Mouse (Mus musculus) kidney, postnatal 0 days (tissue): Measurements from ENCODE around the gene Rps11. TPM values are rescaled to one million over a fixed set of nuclear protein-coding genes. Genes with fewer than 3 reads are reported as not detected.

Experiments
- ATAC-seq: fragments of 200-750 bp; cut with Nextera tagmentation; replicated peaks from 2 replicates; pipeline ENCODE4 v1.8.0; 2017; ENCODE audit warnings: low read depth, moderate number of reproducible peaks, moderate TSS enrichment, moderate library complexity; ENCODE audit not compliant: low FRiP score
- DNase-seq: peaks from one replicate; pipeline ENCODE4 v3.0.0-alpha.2; 2016; ENCODE audit warnings: low spot score
- H3K27ac ChIP-seq: fragments of 300-500 bp; sonication (generic); 2 replicates; pipeline ENCODE4 v1.5.1; 2014; ENCODE audit warnings: mild to moderate bottlenecking
- H3K27me3 ChIP-seq: fragments of 300-500 bp; sonication (generic); 2 replicates; pipeline ENCODE4 v1.6.1; 2014; ENCODE audit warnings: low read length, mixed read lengths; ENCODE audit not compliant: insufficient read depth
- H3K36me3 ChIP-seq: fragments of 300-500 bp; sonication (generic); 2 replicates; pipeline ENCODE4 v1.6.1; 2014; ENCODE audit warnings: low read length, mixed read lengths; ENCODE audit not compliant: insufficient read depth
- H3K4me1 ChIP-seq: fragments of 300-500 bp; sonication (generic); replicated peaks from 2 replicates; pipeline ENCODE4 v1.6.1; 2014; ENCODE audit warnings: antibody characterized with exemption, low read length, mixed read lengths; ENCODE audit not compliant: insufficient read depth
- H3K4me2 ChIP-seq: fragments of 300-500 bp; sonication (generic); 2 replicates; pipeline ENCODE4 v1.6.1; 2014; ENCODE audit warnings: mild to moderate bottlenecking, low read length, moderate library complexity, mixed read lengths
- H3K4me3 ChIP-seq: fragments of 300-500 bp; sonication (generic); replicated peaks from 2 replicates; pipeline ENCODE4 v1.5.1; 2014; ENCODE audit warnings: low read depth, low read length
- H3K9ac ChIP-seq: fragments of 300-500 bp; sonication (generic); 2 replicates; pipeline ENCODE4 v1.6.1; 2014; ENCODE audit warnings: low read depth, low read length
- H3K9me3 ChIP-seq: fragments of 300-500 bp; sonication (generic); replicated peaks from 2 replicates; pipeline ENCODE4 v1.6.1; 2016; ENCODE audit warnings: low read length, inconsistent platforms, mixed read lengths
- CTCF ChIP-seq: IDR thresholded peaks from 2 replicates; pipeline ENCODE4 v1.5.1; 2016; ENCODE audit warnings: antibody characterized with exemption, low read depth, mild to moderate bottlenecking, moderate library complexity
- WGBS: fragments of 180-500 bp; shearing (Covaris S2); extraction: QIAGEN DNeasy Blood & Tissue Kit; methylation state at CpG from one replicate; pipeline ENCODE4 v1.1.7; 2014; 5-methylcytosine and 5-hydroxymethylcytosine counted together
- polyA plus RNA-seq: library from polyadenylated mRNA; unstranded; fragments of >200 nt; fragmentation: Nextera tagmentation; extraction: Ambion mirVana; gene quantifications from 2 replicates; pipeline ENCODE4 v1.2.1, GENCODE M21; 2015

Gene Rps11
- polyA plus RNA-seq, 1 experiment from 2014 or later: 1,553 TPM

GRCm38 (mm10) chr7:45086084-45086483 lies 38.2 kb downstream of the Rps11 start:
- Histone ChIP-seq H3K27ac (no peak overlapping the region), H3K27me3 (no peaks in the 10 kb centered on the region), H3K36me3 (peaks cover 32% of the 10 kb centered on the region), H3K4me2 (no peak overlapping the region), H3K9ac (no peak overlapping the region), H3K4me3 (no peak overlapping the region), H3K4me1 (0 out of 2 replicates have a peak, but pooled peaks cover 3% of the 10 kb centered on the region), H3K9me3 (no peaks in the 10 kb centered on the region)
- 81% methylated on average over 4 of the region's 4 CpGs for WGBS
- TF ChIP-seq CTCF: 0 out of 2 replicates have a peak, but pooled peaks have one; percentile 29
- no peak for ATAC-seq
- no peak for DNase-seq

GRCm38 (mm10) chr7:45083300-45083890 lies 40.8 kb downstream of the Rps11 start:
- TF ChIP-seq CTCF: no peak
- ATAC-seq (no peak), DNase-seq (no peak)
- no peak overlapping the region for H3K4me3 ChIP-seq
- H3K27me3 ChIP-seq: no peaks in the 10 kb centered on the region
- 0 out of 2 replicates have a peak, but pooled peaks cover 3% of the 10 kb centered on the region for H3K4me1 ChIP-seq
- WGBS: 81% methylated on average over 22 of the region's 22 CpGs
- H3K9me3 ChIP-seq: no peaks in the 10 kb centered on the region
- H3K9ac ChIP-seq: no peak overlapping the region
- H3K36me3 ChIP-seq: peaks cover 32% of the 10 kb centered on the region
- H3K4me2 ChIP-seq: no peak overlapping the region
- H3K27ac ChIP-seq: peak overlapping the region; percentile 68; the same call in 1 of the 2 replicates

DNA sequence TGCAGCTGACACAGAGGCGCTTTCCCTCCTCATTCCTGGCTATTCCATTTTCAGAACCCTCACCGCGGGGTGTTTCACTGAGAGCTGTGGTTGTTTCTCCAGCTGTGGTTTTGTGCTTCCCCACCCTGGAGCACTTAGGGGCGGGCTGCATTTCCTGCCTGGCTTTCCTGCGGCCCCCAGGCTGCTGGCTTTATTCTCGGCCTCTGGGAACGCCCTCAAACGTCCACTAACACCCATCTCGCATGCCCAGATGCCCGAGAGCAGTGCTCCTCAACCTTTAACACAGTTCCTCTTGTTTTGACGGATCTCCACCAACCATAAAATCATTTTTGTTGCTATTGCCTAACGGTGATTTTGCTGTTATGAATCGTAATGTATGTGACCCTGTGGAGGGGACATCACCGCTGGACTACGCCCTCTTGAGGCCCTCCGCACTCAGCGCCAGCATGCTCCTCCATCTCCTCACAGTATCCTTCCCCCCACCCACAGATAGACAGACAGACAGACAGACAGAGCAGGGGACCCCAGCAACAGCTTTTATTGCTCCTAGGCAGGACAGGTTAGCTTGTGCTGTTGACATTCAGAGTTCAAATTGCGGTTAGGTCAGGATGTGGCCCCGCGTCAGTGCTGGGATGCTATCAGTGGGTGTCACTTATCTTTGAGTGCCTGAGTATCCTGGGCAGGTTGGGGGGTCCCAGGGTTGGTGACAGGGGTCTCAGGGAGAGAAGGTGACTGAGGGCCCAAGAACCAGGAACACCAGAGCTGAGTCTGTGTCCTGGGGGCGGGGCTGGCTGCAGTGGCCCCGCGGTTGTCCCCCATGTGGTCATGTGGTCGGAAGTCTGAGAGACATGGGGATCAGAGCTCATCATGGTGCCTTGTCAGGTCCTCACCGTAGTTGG lies 41.6 kb downstream of the Rps11 start:
- H3K4me2 ChIP-seq: no peak overlapping the region

DNA sequence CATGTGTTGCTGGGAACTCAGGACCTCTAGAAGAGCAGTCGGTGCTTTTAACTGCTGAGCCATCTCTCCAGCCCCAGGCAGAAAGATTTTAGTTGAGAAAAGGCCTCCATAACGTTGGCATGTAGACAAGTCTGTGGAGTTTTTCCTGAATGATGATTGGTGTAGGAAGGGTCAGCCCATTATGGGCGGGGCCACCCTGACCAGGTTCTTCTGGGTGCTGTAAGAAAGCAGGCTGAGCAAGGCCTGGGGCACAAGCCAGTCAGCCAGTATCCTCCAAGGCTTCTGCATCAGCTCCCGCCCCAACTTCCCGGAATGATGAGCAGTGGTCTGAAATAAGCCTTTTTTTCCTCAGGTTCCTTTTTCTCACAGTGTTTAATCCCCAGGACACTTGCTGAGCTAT lies 43.2 kb downstream of the Rps11 start:
- Histone ChIP-seq H3K4me3 (no peak overlapping the region), H3K4me2 (no peak overlapping the region), H3K9ac (no peak overlapping the region), H3K36me3 (peaks cover 34% of the 10 kb centered on the region), H3K9me3 (no peaks in the 10 kb centered on the region), H3K27ac (no peak overlapping the region), H3K27me3 (no peaks in the 10 kb centered on the region), H3K4me1 (0 out of 2 replicates have a peak, but pooled peaks cover 3% of the 10 kb centered on the region)
- 57% methylated on average over 5 of the region's 5 CpGs for WGBS
- DNase-seq: no peak
- peak; percentile 13; the same call in 1 of the 2 replicates for TF ChIP-seq CTCF
- no peak for ATAC-seq

More for the DNA sequence above, 41.6 kb downstream of the Rps11 start:
- TF ChIP-seq CTCF: 0 out of 2 replicates have a peak, but pooled peaks have one; percentile 17
- no peak for ATAC-seq
- Histone ChIP-seq H3K9me3 (no peaks in the 10 kb centered on the region), H3K27ac (peak overlapping the region; percentile 68), H3K27me3 (no peaks in the 10 kb centered on the region), H3K4me1 (0 out of 2 replicates have a peak, but pooled peaks cover 3% of the 10 kb centered on the region), H3K9ac (0 out of 2 replicates have a peak overlapping the region, but pooled peaks have one; percentile 8), H3K36me3 (peaks cover 31% of the 10 kb centered on the region), H3K4me3 (no peak overlapping the region)
- WGBS: 63% methylated on average over 25 of the region's 25 CpGs
- peak; percentile 75 for DNase-seq

GRCm38 (mm10) chr7:45079856-45080255 lies 44.4 kb downstream of the Rps11 start:
- DNase-seq (peak; percentile 94), ATAC-seq (0 out of 2 replicates have a peak, but pooled peaks have one; percentile 14)
- Histone ChIP-seq H3K27ac (no peak overlapping the region), H3K36me3 (peaks cover 39% of the 10 kb centered on the region; the same call in 1 of the 2 replicates), H3K9me3 (no peaks in the 10 kb centered on the region), H3K4me1 (0 out of 2 replicates have a peak, but pooled peaks cover 3% of the 10 kb centered on the region), H3K4me2 (no peak overlapping the region), H3K9ac (no peak overlapping the region), H3K4me3 (no peak overlapping the region), H3K27me3 (no peaks in the 10 kb centered on the region)
- peak; percentile 95 for TF ChIP-seq CTCF
- under 1% methylated on average over 10 of the region's 10 CpGs for WGBS

DNA sequence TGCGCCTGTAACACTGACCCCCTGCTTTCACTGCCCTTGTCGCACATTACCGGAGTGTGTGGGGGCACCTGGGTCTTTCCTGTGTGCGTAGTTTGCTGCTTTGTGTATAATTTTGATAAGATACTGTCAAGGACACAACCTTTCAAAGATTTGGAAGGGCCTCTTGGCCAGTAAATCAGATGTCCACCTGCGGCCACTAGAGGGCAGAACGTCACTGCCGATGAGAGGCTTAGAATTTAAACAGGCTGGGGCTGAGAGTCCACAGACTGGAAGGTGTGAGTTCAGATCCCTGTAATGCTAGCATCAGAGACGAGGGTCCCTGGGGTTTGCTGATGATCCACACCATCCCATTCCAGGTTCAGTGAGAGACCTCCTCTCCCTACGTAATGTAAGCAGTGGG lies 45.7 kb downstream of the Rps11 start:
- H3K27ac ChIP-seq: no peak overlapping the region
- DNase-seq (peak; percentile 86), ATAC-seq (no peak)
- H3K36me3 ChIP-seq: peaks cover 33% of the 10 kb centered on the region; the same call in 1 of the 2 replicates
- H3K27me3 ChIP-seq: no peaks in the 10 kb centered on the region
- H3K9ac ChIP-seq: no peak overlapping the region
- 40% methylated on average over 9 of the region's 9 CpGs for WGBS
- 0 out of 2 replicates have a peak, but pooled peaks cover 3% of the 10 kb centered on the region for H3K4me1 ChIP-seq
- no peak overlapping the region for H3K4me2 ChIP-seq
- no peak overlapping the region for H3K4me3 ChIP-seq
- TF ChIP-seq CTCF: peak; percentile 89
- H3K9me3 ChIP-seq: no peaks in the 10 kb centered on the region
